Mouse (Mus musculus) midbrain, embryonic 12.5 days (tissue): Measurements from ENCODE around the gene Tfdp2. TPM values are rescaled to one million over a fixed set of nuclear protein-coding genes. Genes with fewer than 3 reads are reported as not detected.

Experiments used
- ATAC-seq: fragments of 200-750 bp; cut with Nextera tagmentation; 2 replicates; pipeline ENCODE4 v1.8.0; 2017; ENCODE audit warnings: low read depth, moderate TSS enrichment, moderate library complexity; ENCODE audit not compliant: low FRiP score
- H3K27ac ChIP-seq: fragments of 300-500 bp; sonication (generic); replicated peaks from 2 replicates; pipeline ENCODE4 v1.5.1; 2016; ENCODE audit warnings: mild to moderate bottlenecking
- H3K27me3 ChIP-seq: fragments of 300-500 bp; sonication (generic); 2 replicates; pipeline ENCODE4 v1.6.1; 2016; ENCODE audit warnings: mild to moderate bottlenecking
- H3K36me3 ChIP-seq: fragments of 300-500 bp; sonication (generic); 2 replicates; pipeline ENCODE4 v1.6.1; 2016
- H3K4me1 ChIP-seq: fragments of 300-500 bp; sonication (generic); 2 replicates; pipeline ENCODE4 v1.6.1; 2016
- H3K4me2 ChIP-seq: fragments of 300-500 bp; sonication (generic); replicated peaks from 2 replicates; pipeline ENCODE4 v1.6.1; 2016; ENCODE audit warnings: mild to moderate bottlenecking, moderate library complexity
- H3K4me3 ChIP-seq: fragments of 300-500 bp; sonication (generic); 2 replicates; pipeline ENCODE4 v1.5.1; 2016; ENCODE audit warnings: mild to moderate bottlenecking
- H3K9ac ChIP-seq: fragments of 300-500 bp; sonication (generic); replicated peaks from 2 replicates; pipeline ENCODE4 v1.6.1; 2016; ENCODE audit warnings: mild to moderate bottlenecking, moderate library complexity
- H3K9me3 ChIP-seq: fragments of 300-500 bp; sonication (generic); 2 replicates; pipeline ENCODE4 v1.6.1; 2016; ENCODE audit warnings: mild to moderate bottlenecking
- WGBS: fragments of 180-500 bp; shearing (Covaris S2); methylation state at CpG from one replicate; pipeline ENCODE4 v1.1.7; 2016; 5-methylcytosine and 5-hydroxymethylcytosine counted together
- polyA plus RNA-seq: library from polyadenylated mRNA; unstranded; fragments of >200 nt; fragmentation: Nextera tagmentation; extraction: Ambion mirVana; gene quantifications from 2 replicates; pipeline ENCODE4 v1.2.1, GENCODE M21; 2016

The Tfdp2 gene
- polyA plus RNA-seq, 1 experiment from 2014 or later, result 124 TPM

- Histone ChIP-seq H3K4me3 (peak overlapping the region; percentile 81), H3K9me3 (no peaks in the 10 kb centered on the region), H3K27ac (peak overlapping the region; percentile 72), H3K4me2 (peak overlapping the region; percentile 98), H3K9ac (peak overlapping the region; percentile 77), H3K4me1 (peaks cover 20% of the 10 kb centered on the region), H3K27me3 (no peaks in the 10 kb centered on the region), H3K36me3 (no peaks in the 10 kb centered on the region)
- ATAC-seq, result no peak
- under 1% methylated on average over 20 of the region's 20 CpGs for WGBS
Observed at GRCm38 (mm10) chr9:96196636-96197181, 634 bp downstream of the Tfdp2 start.

DNA sequence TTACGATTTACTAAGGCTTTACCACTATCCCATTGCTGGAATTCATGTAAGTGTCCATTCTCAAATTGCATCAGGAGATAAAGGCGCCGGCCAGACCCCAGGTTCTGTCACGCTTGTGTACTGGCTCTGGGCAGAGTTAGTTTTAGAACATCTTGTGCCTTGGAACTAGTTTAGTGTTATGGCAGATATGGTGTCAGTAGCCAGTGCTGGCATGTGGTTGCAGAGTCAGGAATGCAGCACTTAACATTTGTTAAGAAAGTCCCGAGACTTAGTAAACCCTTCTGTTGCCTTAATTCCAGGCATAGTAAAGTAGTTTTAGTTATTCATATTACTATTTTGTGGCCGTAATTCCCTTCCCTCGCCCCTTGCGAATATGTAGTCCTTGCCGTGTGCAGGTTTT lies 1.7 kb downstream of the Tfdp2 start:
- peak overlapping the region; percentile 98 for H3K4me2 ChIP-seq
- 78% methylated on average over 9 of the region's 9 CpGs for WGBS
- ATAC-seq, result no peak

GRCm38 (mm10) chr9:96203663-96204062 lies 7.6 kb downstream of the Tfdp2 start:
- H3K36me3 ChIP-seq, result no peaks in the 10 kb centered on the region
- ATAC-seq, result no peak
- H3K9me3 ChIP-seq, result no peaks in the 10 kb centered on the region
- no peak overlapping the region for H3K27ac ChIP-seq
- H3K4me3 ChIP-seq, result no peak overlapping the region
- no peak overlapping the region for H3K9ac ChIP-seq
- H3K27me3 ChIP-seq, result no peaks in the 10 kb centered on the region
- H3K4me2 ChIP-seq, result no peak overlapping the region
- WGBS, result 91% methylated on average over 3 of the region's 3 CpGs
- H3K4me1 ChIP-seq, result no peaks in the 10 kb centered on the region

More for the DNA sequence above, 1.7 kb downstream of the Tfdp2 start:
- Histone ChIP-seq H3K27me3 (no peaks in the 10 kb centered on the region), H3K4me3 (no peak overlapping the region), H3K9ac (no peak overlapping the region), H3K27ac (no peak overlapping the region), H3K9me3 (no peaks in the 10 kb centered on the region), H3K4me1 (peaks cover 20% of the 10 kb centered on the region), H3K36me3 (no peaks in the 10 kb centered on the region)

DNA sequence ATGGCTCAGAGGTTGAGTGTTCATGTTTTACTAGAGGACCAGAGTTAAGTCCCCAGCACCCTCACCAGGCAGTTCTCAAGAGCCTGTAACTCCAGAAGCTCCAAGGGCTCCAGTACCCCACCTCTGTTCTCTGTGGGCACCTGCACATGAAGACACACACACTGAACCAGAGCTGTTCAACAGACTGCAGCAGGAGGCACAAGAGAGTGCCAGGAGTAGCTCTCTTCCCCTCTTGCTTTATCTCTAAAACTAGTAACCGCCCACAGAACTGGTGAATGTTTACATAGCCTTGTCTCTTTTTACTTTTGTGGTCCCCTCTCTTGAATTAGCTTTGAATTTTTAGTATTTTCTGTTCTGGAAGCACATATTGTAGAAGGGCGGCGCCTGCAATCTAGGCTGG lies 11.4 kb downstream of the Tfdp2 start:
- no peak overlapping the region for H3K27ac ChIP-seq
- H3K27me3 ChIP-seq, result no peaks in the 10 kb centered on the region
- no peaks in the 10 kb centered on the region for H3K4me1 ChIP-seq
- WGBS, result 89% methylated on average over 3 of the region's 3 CpGs
- no peak for ATAC-seq
- no peak overlapping the region for H3K4me3 ChIP-seq
- no peak overlapping the region for H3K4me2 ChIP-seq
- H3K9me3 ChIP-seq, result no peaks in the 10 kb centered on the region
- no peak overlapping the region for H3K9ac ChIP-seq
- no peaks in the 10 kb centered on the region for H3K36me3 ChIP-seq

DNA sequence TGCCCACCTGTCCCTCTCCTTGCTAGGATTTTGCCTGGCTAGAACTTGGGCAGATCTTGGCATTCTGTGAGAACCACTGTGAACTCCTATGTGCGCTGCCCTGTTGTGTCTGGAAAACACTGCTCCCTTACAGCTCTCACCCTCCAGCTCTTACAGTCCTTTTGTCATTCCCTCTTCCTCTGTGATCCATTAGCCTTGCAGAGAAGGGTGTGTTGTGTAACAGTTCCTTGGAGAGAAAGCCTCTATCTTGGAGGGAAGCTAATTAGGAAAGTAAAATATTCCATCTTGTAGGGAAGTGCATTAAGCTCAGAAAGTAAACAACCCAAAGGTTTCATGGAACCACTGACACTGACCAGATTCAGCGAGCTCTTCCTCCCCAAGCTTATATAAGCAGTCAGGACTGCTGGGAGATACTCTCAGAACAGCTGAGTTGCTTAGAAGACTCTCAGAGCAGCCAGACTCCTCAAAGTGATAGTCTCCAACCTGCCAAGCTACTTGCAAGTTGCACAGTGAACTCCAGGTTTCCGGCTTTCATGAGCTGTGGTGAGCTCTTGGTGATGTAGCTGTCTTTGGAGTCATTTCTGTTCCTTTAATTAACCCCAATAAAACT lies 17.1 kb downstream of the Tfdp2 start:
- ATAC-seq, result no peak
- H3K4me3 ChIP-seq, result no peak overlapping the region
- H3K4me1 ChIP-seq, result no peaks in the 10 kb centered on the region
- H3K36me3 ChIP-seq, result no peaks in the 10 kb centered on the region
- no peaks in the 10 kb centered on the region for H3K27me3 ChIP-seq
- H3K4me2 ChIP-seq, result no peak overlapping the region
- WGBS, result 91% methylated on average over 3 of the region's 3 CpGs
- H3K9me3 ChIP-seq, result 0 out of 2 replicates have a peak, but pooled peaks cover 2% of the 10 kb centered on the region
- H3K27ac ChIP-seq, result no peak overlapping the region
- no peak overlapping the region for H3K9ac ChIP-seq

- ATAC-seq, result no peak
Observed at GRCm38 (mm10) chr9:96214171-96214570, 18.1 kb downstream of the Tfdp2 start.

GRCm38 (mm10) chr9:96217299-96217698 lies 21.2 kb downstream of the Tfdp2 start:
- WGBS, result 100% methylated on average over 1 of the region's 1 CpGs
- no peaks in the 10 kb centered on the region for H3K36me3 ChIP-seq
- 0 out of 2 replicates have a peak, but pooled peaks cover 2% of the 10 kb centered on the region for H3K9me3 ChIP-seq
- no peak overlapping the region for H3K4me3 ChIP-seq
- no peaks in the 10 kb centered on the region for H3K27me3 ChIP-seq
- no peak overlapping the region for H3K27ac ChIP-seq
- ATAC-seq, result no peak
- H3K9ac ChIP-seq, result no peak overlapping the region
- no peak overlapping the region for H3K4me2 ChIP-seq
- no peaks in the 10 kb centered on the region for H3K4me1 ChIP-seq

More at GRCm38 (mm10) chr9:96214171-96214570, 18.1 kb downstream of the Tfdp2 start:
- no peaks in the 10 kb centered on the region for H3K4me1 ChIP-seq
- 94% methylated on average over 2 of the region's 2 CpGs for WGBS
- H3K4me2 ChIP-seq, result no peak overlapping the region
- H3K27ac ChIP-seq, result no peak overlapping the region
- H3K9me3 ChIP-seq, result 0 out of 2 replicates have a peak, but pooled peaks cover 2% of the 10 kb centered on the region
- H3K9ac ChIP-seq, result no peak overlapping the region
- no peak overlapping the region for H3K4me3 ChIP-seq
- H3K27me3 ChIP-seq, result no peaks in the 10 kb centered on the region
- no peaks in the 10 kb centered on the region for H3K36me3 ChIP-seq

- H3K9me3 ChIP-seq, result 0 out of 2 replicates have a peak, but pooled peaks cover 2% of the 10 kb centered on the region
Observed at GRCm38 (mm10) chr9:96217799-96218198, 21.7 kb downstream of the Tfdp2 start.

DNA sequence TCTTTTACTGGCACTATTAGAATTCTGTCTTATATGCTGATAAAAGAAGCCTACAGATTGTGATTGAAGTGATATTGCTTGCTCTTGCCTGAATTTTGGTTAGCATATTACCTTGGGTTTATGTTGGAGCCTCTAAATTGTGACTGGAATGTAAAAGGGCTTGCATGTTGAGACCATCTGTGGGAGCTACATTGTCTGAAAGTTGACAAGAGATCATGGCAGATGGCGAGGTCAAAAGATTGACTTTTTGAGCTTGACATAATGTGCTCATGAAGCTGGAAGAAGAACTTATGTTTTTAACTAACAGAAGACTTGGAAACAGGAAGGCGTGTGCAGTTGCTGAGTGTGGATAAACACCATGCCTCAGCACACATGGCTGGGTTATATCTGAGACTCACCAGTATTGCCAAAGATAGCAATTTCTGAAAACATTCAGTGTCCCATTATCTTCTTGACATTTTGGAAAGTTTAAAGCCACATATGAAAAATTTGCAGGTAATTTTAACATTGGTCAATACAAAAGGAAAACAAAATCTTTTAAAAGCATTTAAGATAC lies 23.1 kb downstream of the Tfdp2 start:
- no peak for ATAC-seq
- WGBS, result 49% methylated on average over 2 of the region's 2 CpGs
- Histone ChIP-seq H3K4me1 (no peaks in the 10 kb centered on the region), H3K9ac (no peak overlapping the region), H3K27me3 (no peaks in the 10 kb centered on the region), H3K36me3 (no peaks in the 10 kb centered on the region), H3K4me2 (no peak overlapping the region), H3K27ac (no peak overlapping the region), H3K9me3 (0 out of 2 replicates have a peak, but pooled peaks cover 2% of the 10 kb centered on the region), H3K4me3 (no peak overlapping the region)

More at GRCm38 (mm10) chr9:96217799-96218198, 21.7 kb downstream of the Tfdp2 start:
- Histone ChIP-seq H3K27me3 (no peaks in the 10 kb centered on the region), H3K4me3 (no peak overlapping the region), H3K4me2 (no peak overlapping the region), H3K36me3 (no peaks in the 10 kb centered on the region), H3K4me1 (no peaks in the 10 kb centered on the region), H3K9ac (no peak overlapping the region), H3K27ac (no peak overlapping the region)
- ATAC-seq, result no peak

DNA sequence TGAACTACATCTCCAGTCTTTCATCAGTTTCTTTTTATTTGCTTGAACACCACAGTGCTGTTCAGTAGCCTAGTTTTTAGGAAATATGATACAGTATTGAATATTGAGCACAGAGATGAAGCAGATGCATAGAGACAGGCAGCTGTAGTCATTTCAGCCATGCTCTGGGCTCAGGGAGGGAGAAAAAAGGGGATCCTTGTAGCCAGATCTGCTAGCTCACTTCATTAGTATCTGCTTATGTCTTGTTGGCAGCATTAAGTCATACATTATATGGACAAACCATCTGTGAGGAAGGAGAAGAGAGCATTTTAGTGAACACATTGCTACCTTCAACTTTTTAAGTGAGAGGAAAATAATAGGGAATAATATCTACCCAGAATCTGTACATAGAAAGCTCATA lies 24.3 kb downstream of the Tfdp2 start:
- no peaks in the 10 kb centered on the region for H3K4me1 ChIP-seq
- H3K4me2 ChIP-seq, result no peak overlapping the region
- H3K27me3 ChIP-seq, result no peaks in the 10 kb centered on the region
- ATAC-seq, result no peak
- no peak overlapping the region for H3K4me3 ChIP-seq
- no peaks in the 10 kb centered on the region for H3K36me3 ChIP-seq
- no peak overlapping the region for H3K9ac ChIP-seq
- no peak overlapping the region for H3K27ac ChIP-seq
- no peaks in the 10 kb centered on the region for H3K9me3 ChIP-seq

DNA sequence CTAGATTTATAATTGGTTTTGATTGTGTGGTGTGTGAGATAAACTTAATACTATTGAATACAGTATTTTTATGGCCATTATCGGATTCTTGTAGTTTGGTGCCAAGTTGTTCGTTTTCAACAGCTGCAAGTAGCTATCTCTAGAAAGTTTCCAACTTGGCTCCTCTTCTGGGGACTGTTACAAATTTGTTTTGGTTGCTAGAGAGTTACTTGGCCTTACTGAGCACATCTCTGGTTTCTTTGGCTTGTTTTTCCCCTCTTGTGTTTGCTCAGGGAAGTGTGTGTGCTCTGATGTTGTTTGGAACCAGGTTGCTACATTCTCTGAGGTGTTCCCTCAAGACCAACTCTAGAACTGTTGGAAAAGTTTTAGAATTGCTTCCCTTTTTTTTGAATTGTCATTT lies 27.2 kb downstream of the Tfdp2 start:
- no peak overlapping the region for H3K4me2 ChIP-seq
- ATAC-seq, result no peak
- H3K27ac ChIP-seq, result no peak overlapping the region
- no peaks in the 10 kb centered on the region for H3K36me3 ChIP-seq
- H3K4me1 ChIP-seq, result no peaks in the 10 kb centered on the region
- 93% methylated on average over 2 of the region's 2 CpGs for WGBS
- no peak overlapping the region for H3K9ac ChIP-seq
- H3K4me3 ChIP-seq, result no peak overlapping the region
- no peaks in the 10 kb centered on the region for H3K9me3 ChIP-seq
- H3K27me3 ChIP-seq, result no peaks in the 10 kb centered on the region

- H3K9me3 ChIP-seq, result no peaks in the 10 kb centered on the region
- H3K9ac ChIP-seq, result no peak overlapping the region
- H3K4me1 ChIP-seq, result peaks cover 3% of the 10 kb centered on the region; the same call in 1 of the 2 replicates
- ATAC-seq, result no peak
- H3K36me3 ChIP-seq, result no peaks in the 10 kb centered on the region
- no peak overlapping the region for H3K27ac ChIP-seq
- H3K27me3 ChIP-seq, result no peaks in the 10 kb centered on the region
- no peak overlapping the region for H3K4me2 ChIP-seq
- H3K4me3 ChIP-seq, result no peak overlapping the region
Observed at GRCm38 (mm10) chr9:96228285-96228684, 32.2 kb downstream of the Tfdp2 start.
